11 mouse cellular contexts compared by ENCODE assay signal in genomic region chr5:111935381-111936134, GRCm38 (mm10).
DNase-seq lines count a peak whose midpoint lies in the region; ATAC-seq and TF ChIP-seq lines count a peak whose summit lies in the region.
"Had no signal": no experiment of that assay in that cellular context is flagged by ENCODE, and none has a peak within 500 bp of the region (broad histone marks: within the 10 kb centered on the region; RNA-seq: fewer than 3 reads in every experiment).

No protein-coding gene starts in this region.

- WGBS in hindbrain, embryonic 14.5 days, result 56% methylated on average over 3 of the region's 3 CpGs

- intact Hi-C loops in gastrocnemius, adult 2 months (cut with DNase I), result no loop called here

- H3K27ac ChIP-seq in gastrocnemius, adult 2 months, result no peak overlapping the region
- H3K27ac ChIP-seq in hindbrain, embryonic 14.5 days, result no peak overlapping the region
- H3K27ac ChIP-seq: limb, embryonic 13.5 days; macrophage had no signal

- no peak overlapping the region for H3K4me3 ChIP-seq in gastrocnemius, adult 2 months
- no peak overlapping the region for H3K4me3 ChIP-seq in hindbrain, embryonic 14.5 days (replicated peaks; ENCODE audit: low read length)
- H3K4me3 ChIP-seq: limb, embryonic 13.5 days had no signal

- H3K9ac ChIP-seq in hindbrain, embryonic 14.5 days, result no peak overlapping the region
- H3K9ac ChIP-seq: limb, embryonic 13.5 days had no signal

- TF ChIP-seq CTCF in gastrocnemius, adult 2 months (IDR thresholded peaks at IDR 0.05), result no peak

- DNase-seq in gastrocnemius, adult 2 months, result peak; percentile 57
- DNase-seq in gastrocnemius, adult 18-20 months (ENCODE audit: low spot score), result no peak
- peak; percentile 34 for DNase-seq in right cerebral cortex, postnatal 4 days
- DNase-seq in right cerebral cortex, adult 2 months (ENCODE audit: low spot score in 2 of 2), result no peak
- DNase-seq in hindbrain, embryonic 14.5 days (ENCODE audit: low spot score), result peak; percentile 58
- DNase-seq in kidney, adult 11 months, result no peak
- no peak for DNase-seq in kidney, adult 8-10 months
- DNase-seq in embryo, embryonic 9.5 days (ENCODE audit: extremely low spot score), result no peak

- no peaks in the 10 kb centered on the region for H3K36me3 ChIP-seq in hindbrain, embryonic 14.5 days (replicated peaks; ENCODE audit: control insufficient read depth, insufficient read depth)
- H3K36me3 ChIP-seq: limb, embryonic 13.5 days had no signal

- H3K4me2 ChIP-seq in hindbrain, embryonic 14.5 days (replicated peaks), result no peak overlapping the region
- H3K4me2 ChIP-seq: limb, embryonic 13.5 days had no signal

- H3K4me1 ChIP-seq in hindbrain, embryonic 14.5 days (replicated peaks; ENCODE audit: control insufficient read depth, insufficient read depth, low read length), result no peaks in the 10 kb centered on the region
- H3K4me1 ChIP-seq: limb, embryonic 13.5 days had no signal

- H3K9me3 ChIP-seq in hindbrain, embryonic 14.5 days (ENCODE audit: control insufficient read depth, low read length), result no peaks in the 10 kb centered on the region

- H3K27me3 ChIP-seq in hindbrain, embryonic 14.5 days (ENCODE audit: control insufficient read depth, insufficient read depth, low read length), result no peaks in the 10 kb centered on the region

- ATAC-seq in hindbrain, embryonic 14.5 days (ENCODE audit: low FRiP score), result peak; percentile 85
- ATAC-seq: intestine, postnatal 0 days had no signal

Comparison
In these comparisons a context has a peak if more than half of its experiments do, and no peak if none do; other contexts are left out.
1. DNase-seq: peak in gastrocnemius, adult 2 months (single experiment), right cerebral cortex, postnatal 4 days (single experiment) and hindbrain, embryonic 14.5 days (single experiment); none in gastrocnemius, adult 18-20 months (single experiment), right cerebral cortex, adult 2 months (0 of 2), kidney, adult 11 months (single experiment), kidney, adult 8-10 months (0 of 2) and embryo, embryonic 9.5 days (single experiment).